Mouse (Mus musculus): ENCODE data around the gene P4ha3.

- TF ChIP-seq CTCF (IDR thresholded peaks at IDR 0.05; ENCODE audit: borderline replicate concordance, control insufficient read depth, extremely low read depth, insufficient read depth, low read length, poor library complexity) (no peak), POLR2A (IDR thresholded peaks at IDR 0.05; ENCODE audit: control insufficient read depth, extremely low read depth, insufficient read depth, low read length, poor library complexity) (no peak)
Measured at GRCm38 (mm10) chr7:100301390-100301789, 16.1 kb downstream of the P4ha3 start.
